Mouse (Mus musculus) left cerebral cortex, adult 2 months (tissue): ENCODE measurements around the gene Arf5. TPM values are rescaled to one million over a fixed set of nuclear protein-coding genes. Genes with fewer than 3 reads are reported as not detected.

Experiments used
- DNase-seq, 2 experiments: peaks; one replicate each; pipeline ENCODE4 v3.0.0; 2021 to 2022; ENCODE audit warnings: low spot score in 2 of 2, mixed read lengths in 1 of 2; ENCODE audit errors: extremely low spot score in 1 of 2
- H3K27ac ChIP-seq: fragments of 200-600 bp; 2 replicates; pipeline ENCODE4 v1.8.1; 2022
- H3K4me3 ChIP-seq: fragments of 200-600 bp; 2 replicates; pipeline ENCODE4 v1.8.1; 2022
- CTCF ChIP-seq: fragments of 200-600 bp; IDR thresholded peaks from 2 replicates; pipeline ENCODE4 v1.8.1; 2022; ENCODE audit warnings: antibody characterized with exemption, mild to moderate bottlenecking, moderate library complexity
- intact Hi-C: fragments of 180-260 bp; cut with DNase I; formaldehyde crosslinking; loops from one replicate; pipeline ENCODE4 v1.15.1; 2025
- long read RNA-seq, 2 experiments: library from polyadenylated mRNA; stranded (forward); transcript quantifications; one replicate each; pipeline ENCODE4 v2.0.0; 2021; ENCODE audit warnings: borderline mapping rate in 2 of 2
- total RNA-seq, 2 experiments: library from RNA; stranded (reverse); gene quantifications; 2 replicates each; pipeline ENCODE4 v1.2.3; 2021

The Arf5 gene
- total RNA-seq: 100 to 1,000 TPM; 263 TPM
- long read RNA-seq, experiment 1, transcript Arf5-201 (6 exons, 1,116 nt): major isoform, 164 of 184 reads
- long read RNA-seq, experiment 1, partial matches to known transcripts: 12 of 184 reads
- long read RNA-seq, experiment 1, other reads (novel, unspliced or antisense): 7 of 184 reads
- long read RNA-seq, experiment 2, transcript Arf5-203 (1 exons, 919 nt): minor isoform, 7 of 141 reads
- long read RNA-seq, experiment 2, transcript Arf5-201 (6 exons, 1,116 nt): major isoform, 116 of 141 reads
- long read RNA-seq, experiment 2, partial matches to known transcripts: 15 of 141 reads
- long read RNA-seq, experiment 2, other reads (novel, unspliced or antisense): 3 of 141 reads

DNA sequence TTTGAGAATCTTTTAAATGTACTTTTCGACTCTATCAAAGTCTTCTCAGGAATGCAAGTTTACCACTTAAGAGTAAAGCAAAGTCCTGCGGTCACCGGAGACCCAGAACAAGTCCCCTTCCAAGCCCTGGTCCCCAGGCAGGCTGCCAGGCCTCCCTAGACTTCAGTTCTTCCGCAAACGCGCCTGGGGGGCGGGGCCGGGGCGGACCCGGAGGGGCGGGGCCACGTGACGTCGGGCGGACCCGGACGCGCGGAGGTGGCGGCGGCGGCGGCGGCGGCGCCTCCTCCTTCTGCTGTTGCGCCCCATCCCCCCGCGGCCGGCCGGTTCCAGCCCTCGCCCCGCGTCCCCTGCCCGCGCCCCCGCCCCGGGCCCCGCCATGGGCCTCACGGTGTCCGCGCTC is at the start of gene Arf5:
Arf5 (plus strand) TSS at position 248 of the 400 bp plus-strand sequence.
- intact Hi-C loops: loop anchor here (5.0 kb wide), 3 partner anchors 161 to 599 kb away; partner anchors contain the start of gene Lrrc4
- peak; percentile 95 for DNase-seq
- Histone ChIP-seq H3K27ac (peak within 1 kb of the TSS; percentile 97), H3K4me3 (peak within 1 kb of the TSS; percentile 73)
- TF ChIP-seq CTCF: no peak

DNA sequence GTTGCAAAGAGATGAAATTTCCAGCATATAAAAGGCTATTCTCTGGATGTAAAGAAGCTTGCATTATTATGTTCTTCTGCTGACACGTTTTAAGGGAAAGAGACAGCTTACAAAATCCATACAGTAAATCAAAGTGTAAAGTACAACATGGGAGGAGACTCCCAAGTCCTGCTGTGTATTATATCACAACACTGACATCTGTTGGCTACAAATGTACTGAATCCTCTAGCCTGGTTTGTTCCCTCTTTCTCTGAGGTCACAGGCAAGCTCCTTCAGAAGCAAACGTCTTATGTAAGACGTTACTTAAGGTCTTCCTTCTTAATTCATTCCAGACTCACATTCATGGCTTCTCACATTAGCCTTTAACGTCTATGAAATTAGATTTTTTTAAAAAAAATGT is 41.4 kb upstream of the Arf5 start:
- Histone ChIP-seq H3K27ac (no peak overlapping the region), H3K4me3 (no peak overlapping the region)
- DNase-seq: no peak
- intact Hi-C loops: loop anchor here (10.0 kb wide), 1 partner anchor 727 kb away; no protein-coding TSS in a partner anchor
- peak; percentile 49 for TF ChIP-seq CTCF

DNA sequence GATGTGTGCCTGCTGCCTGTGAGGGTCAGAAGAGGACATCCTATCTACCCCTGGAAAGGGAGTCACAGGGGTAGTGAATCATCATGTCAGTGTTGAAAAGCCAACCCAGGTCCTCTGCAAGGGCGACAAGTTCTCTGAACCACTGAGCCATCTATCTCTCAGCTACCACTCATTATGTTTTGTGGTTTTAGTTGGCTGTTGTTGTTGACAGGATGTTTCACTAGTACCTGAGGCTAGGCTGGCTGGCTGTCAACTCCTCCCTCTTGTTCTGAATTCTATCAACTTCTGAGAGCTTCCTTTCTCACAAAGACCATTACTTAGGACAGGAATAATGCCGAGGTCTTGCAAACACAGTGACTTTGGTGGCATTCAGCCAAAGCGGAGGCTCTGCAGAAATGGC is 38.2 kb upstream of the Arf5 start:
- Histone ChIP-seq H3K27ac (no peak overlapping the region), H3K4me3 (no peak overlapping the region)
- intact Hi-C loops: loop anchor here (10.0 kb wide), 1 partner anchor 730 kb away; no protein-coding TSS in a partner anchor
- no peak for DNase-seq
- no peak for TF ChIP-seq CTCF

DNA sequence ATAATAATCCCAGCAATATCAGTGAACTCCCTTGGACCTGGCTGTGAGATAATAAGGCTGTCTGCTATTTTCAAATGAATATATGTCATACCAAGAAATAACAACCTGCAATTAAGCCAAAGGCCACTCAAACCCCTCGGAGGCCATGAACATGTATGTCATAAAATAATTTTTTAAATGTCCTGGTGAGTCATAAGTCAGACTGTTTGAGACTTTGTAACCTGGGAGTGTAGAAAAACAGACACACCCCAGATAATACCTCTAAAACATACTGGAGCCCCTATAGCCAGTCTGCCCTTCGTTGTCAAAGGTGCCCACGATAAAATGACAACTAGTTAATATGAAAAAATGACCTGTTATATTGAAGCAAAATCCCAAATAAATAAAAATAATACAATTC is 34.3 kb upstream of the Arf5 start:
- no peak overlapping the region for H3K27ac ChIP-seq
- H3K4me3 ChIP-seq: no peak overlapping the region
- intact Hi-C loops: loop anchor here (10.0 kb wide), 1 partner anchor 734 kb away; no protein-coding TSS in a partner anchor
- DNase-seq: no peak
- no peak for TF ChIP-seq CTCF

DNA sequence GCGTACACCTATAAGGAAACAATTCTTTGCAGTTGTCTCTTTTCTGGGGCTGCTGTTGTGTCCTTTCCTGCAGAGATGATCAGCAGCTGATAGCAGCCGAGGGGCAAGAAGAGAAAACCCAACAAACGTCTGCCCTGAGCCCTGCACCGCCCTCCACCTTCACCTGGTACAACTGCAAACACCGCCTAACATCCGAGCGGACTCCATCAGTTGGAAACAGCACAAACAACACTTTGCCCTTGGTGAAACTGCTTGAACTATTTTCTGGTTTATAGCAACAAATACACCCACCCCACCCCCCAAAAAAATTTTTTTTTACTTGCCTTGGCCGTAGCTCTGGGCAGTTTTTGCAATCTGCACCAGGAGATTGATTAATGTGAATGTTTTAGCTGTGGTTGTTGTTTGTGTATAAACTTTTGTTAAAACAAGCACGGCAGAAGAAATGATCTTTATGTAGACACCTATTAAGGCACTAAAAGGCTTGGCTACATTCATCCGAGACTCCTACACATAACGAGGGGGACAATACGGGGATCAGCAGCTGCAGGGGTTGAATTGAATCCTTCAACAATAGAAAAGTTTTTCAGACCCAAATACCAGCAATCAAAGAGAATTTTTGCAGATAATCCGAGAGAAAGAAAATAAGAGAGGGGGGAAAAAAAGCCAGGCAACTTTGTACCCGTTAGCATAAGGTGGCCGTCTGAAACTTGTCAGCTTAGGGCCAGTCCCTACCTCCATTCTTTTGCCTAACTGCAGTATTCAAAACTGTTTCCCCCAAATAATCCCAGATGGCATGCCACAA is 27.1 kb upstream of the Arf5 start:
- no peak for DNase-seq
- no peak for TF ChIP-seq CTCF
- Histone ChIP-seq H3K4me3 (peak overlapping the region; percentile 53; the same call in 1 of the 2 replicates), H3K27ac (no peak overlapping the region)
- intact Hi-C loops: no loop called here

DNA sequence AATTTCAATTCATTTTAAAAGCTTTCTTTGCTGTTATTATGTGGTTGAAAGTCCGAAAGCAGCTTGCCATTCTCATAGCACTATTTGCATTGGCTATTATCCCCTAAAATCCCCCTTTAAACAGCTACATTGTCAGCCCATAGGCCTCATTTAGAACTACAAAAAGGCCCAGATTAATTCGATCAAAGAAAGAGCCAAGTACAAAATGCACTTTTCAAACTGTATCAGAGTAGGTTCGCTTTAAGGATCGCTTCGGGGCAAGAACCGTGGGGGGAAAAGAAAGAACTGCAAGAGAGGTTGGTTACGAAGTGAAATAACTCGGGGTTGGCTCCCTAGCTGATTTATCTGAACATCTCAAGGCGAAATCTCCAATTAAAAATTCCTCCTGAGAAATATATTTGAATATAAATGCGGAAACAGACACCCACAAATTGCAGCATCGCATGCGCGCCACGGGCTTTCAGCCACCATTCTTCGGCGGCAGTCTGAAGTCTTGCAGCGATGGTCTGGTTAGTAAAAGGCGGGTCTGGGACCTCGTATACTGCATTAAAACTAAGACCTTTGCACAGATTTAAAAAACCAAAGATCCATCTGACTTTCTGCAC is 26.4 kb upstream of the Arf5 start:
- Histone ChIP-seq H3K4me3 (peak overlapping the region; percentile 53), H3K27ac (no peak overlapping the region)
- no peak for DNase-seq
- TF ChIP-seq CTCF: no peak
- intact Hi-C loops: no loop called here

DNA sequence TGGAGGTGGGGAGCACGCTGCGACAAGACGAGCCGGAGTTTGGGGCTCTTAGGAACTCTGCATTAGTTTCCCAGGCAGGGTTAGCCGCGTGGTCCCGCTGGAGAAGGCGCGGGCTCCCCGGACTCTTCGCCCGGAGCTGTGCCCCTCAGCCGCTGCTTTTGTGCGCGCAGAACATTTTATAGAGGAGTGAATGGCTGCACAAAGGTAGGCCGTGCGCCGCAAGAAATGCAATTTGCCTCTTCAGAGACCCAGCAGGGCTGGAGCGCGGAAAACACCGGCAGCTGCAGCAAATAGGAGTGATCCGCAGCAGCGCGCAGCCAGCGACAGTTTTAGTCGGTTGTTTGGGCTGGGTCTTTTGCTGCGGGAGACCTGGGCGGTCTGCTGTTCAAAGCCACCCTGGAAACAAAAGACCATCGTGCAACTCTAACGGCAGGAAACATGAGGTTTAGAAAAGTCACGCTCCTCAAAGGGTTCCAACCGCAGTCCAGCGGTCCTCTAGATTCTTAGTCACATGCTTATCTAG is 25.6 kb upstream of the Arf5 start, which contains the start of gene Zfp800:
Zfp800 (minus strand) TSS at position 325 of the 523 bp plus-strand sequence.
- DNase-seq: no peak
- Histone ChIP-seq H3K27ac (no peak within 1 kb of the TSS), H3K4me3 (peak within 1 kb of the TSS; percentile 53)
- intact Hi-C loops: no loop called here
- no peak for TF ChIP-seq CTCF

DNA sequence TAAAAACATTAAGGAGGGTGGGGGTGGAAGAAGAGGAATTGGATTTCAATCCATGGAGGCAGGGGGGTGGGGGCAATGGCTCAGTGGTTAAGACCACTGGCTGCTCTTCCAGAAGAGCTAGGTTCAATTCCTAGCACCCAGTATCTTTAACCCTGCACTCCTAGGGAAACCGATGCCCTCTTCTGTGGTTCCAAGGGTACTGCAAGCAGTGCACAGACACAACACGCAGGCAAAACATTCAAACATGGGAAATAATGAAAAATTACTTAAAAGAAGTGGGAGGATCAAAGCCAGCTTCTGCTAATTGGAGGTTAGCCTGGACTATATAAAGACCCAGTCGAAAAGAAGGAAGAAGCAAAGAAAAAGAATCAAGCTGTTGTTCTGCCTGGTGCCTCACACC is 24.6 kb upstream of the Arf5 start:
- TF ChIP-seq CTCF: peak; percentile 24
- intact Hi-C loops: no loop called here
- no peak for DNase-seq
- H3K4me3 ChIP-seq: no peak overlapping the region
- H3K27ac ChIP-seq: no peak overlapping the region

DNA sequence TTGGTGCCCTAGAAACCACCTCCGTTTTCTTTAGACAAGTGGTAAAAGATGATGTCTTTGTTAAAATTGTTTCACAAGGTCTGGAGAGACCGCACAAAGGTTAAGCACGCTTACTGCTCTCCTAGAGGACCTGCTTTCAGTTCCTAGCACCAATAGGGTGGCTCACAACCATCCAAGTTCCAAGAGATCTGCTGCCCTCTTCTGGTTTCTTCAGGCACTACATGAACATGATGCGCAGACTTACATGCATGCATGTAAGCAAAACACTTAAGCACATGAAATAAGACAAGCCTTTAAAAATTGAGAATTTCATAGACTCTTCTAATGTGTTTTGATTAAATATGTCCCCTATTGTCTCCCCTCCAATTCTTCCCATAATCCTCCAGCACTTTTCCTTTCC is 23.6 kb upstream of the Arf5 start:
- DNase-seq: no peak
- intact Hi-C loops: no loop called here
- TF ChIP-seq CTCF: peak; percentile 26
- H3K27ac ChIP-seq: no peak overlapping the region
- no peak overlapping the region for H3K4me3 ChIP-seq

DNA sequence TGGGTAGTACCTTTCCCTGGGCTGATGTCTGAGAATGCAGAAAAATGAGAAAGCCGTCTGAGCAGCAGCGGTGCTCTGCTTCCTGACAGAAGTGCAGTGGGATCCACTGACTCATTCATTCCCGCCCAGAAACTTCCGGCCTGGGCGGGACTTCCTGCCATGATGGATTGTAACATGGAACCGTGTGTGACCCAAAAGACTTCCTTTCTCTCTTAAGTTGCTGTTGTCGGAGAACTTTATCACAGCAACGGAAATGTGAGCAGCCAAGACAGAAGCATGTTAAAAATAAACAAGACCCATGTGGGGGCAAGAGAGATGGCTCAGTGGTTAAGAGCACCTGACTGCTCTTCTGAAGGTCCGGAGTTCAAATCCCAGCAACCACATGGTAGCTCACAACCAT is 13.3 kb upstream of the Arf5 start:
- intact Hi-C loops: no loop called here
- no peak overlapping the region for H3K4me3 ChIP-seq

DNA sequence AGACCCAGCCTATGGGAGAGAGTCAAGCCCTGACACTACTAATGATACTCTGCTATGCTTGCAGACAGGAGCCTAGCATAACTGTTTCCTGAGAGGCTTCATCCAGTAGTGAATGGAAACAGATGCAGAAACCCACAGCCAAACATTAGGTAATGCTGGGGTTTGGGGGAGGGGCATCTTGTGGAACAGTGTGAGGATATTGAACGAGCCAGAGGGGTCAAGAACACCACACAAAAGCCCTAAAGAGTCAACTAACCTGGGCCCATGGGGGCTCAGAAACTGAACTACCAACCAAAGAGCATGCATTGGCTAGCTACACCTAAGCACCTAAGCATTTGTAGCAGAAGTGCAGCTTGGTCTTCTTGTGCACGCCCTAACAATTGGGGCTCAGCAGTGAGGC is 12.1 kb upstream of the Arf5 start:
- Histone ChIP-seq H3K4me3 (no peak overlapping the region), H3K27ac (no peak overlapping the region)
- no peak for TF ChIP-seq CTCF
- DNase-seq: no peak
- intact Hi-C loops: no loop called here

More for the DNA sequence above, 13.3 kb upstream of the Arf5 start:
- H3K27ac ChIP-seq: no peak overlapping the region
- no peak for TF ChIP-seq CTCF
- no peak for DNase-seq
